Mouse (Mus musculus) small intestine, adult 2 months (tissue): ENCODE measurements around the gene Tarsl2. TPM values are rescaled to one million over a fixed set of nuclear protein-coding genes. Genes with fewer than 3 reads are reported as not detected.

Experiments used
- H3K27ac ChIP-seq: fragments of 200-500 bp; 2 replicates; pipeline ENCODE4 v1.5.1; 2012; ENCODE audit warnings: low read depth, low read length, control low read depth, inconsistent platforms; ENCODE audit not compliant: insufficient read depth
- H3K27me3 ChIP-seq: fragments of 200-500 bp; 2 replicates; pipeline ENCODE4 v1.6.1; 2012; ENCODE audit warnings: mild to moderate bottlenecking, moderate library complexity, low read length, inconsistent platforms; ENCODE audit not compliant: control insufficient read depth, insufficient read depth
- H3K36me3 ChIP-seq: fragments of 200-500 bp; 2 replicates; pipeline ENCODE4 v1.6.1; 2012; ENCODE audit warnings: mild to moderate bottlenecking, low read length, control low read depth, inconsistent platforms; ENCODE audit not compliant: control insufficient read depth, insufficient read depth
- H3K4me1 ChIP-seq: fragments of 200-500 bp; 2 replicates; pipeline ENCODE4 v1.6.1; 2012; ENCODE audit warnings: low read length, inconsistent platforms, mixed read lengths; ENCODE audit not compliant: control insufficient read depth, insufficient read depth, insufficient read length
- H3K4me3 ChIP-seq: fragments of 200-500 bp; 2 replicates; pipeline ENCODE4 v1.5.1; 2012; ENCODE audit warnings: low read depth, mild to moderate bottlenecking, control low read depth, inconsistent platforms, low read length, moderate library complexity
- CTCF ChIP-seq: fragments of 200-500 bp; IDR thresholded peaks from 2 replicates; pipeline ENCODE4 v1.5.1; 2012; ENCODE audit warnings: low read depth, mild to moderate bottlenecking, control low read depth, inconsistent platforms, low read length, moderate library complexity, mixed read lengths; ENCODE audit not compliant: insufficient replicate concordance, insufficient read length; ENCODE audit errors: extremely low read depth
- POLR2A ChIP-seq: fragments of 200-500 bp; IDR thresholded peaks from 2 replicates; pipeline ENCODE4 v1.6.1; 2012; ENCODE audit warnings: low read depth, mild to moderate bottlenecking, control low read depth, inconsistent platforms, low read length, moderate library complexity
- WGBS: fragments of 180-500 bp; shearing (Covaris S2); methylation state at CpG from one replicate; pipeline ENCODE4 v1.1.7; 2018; 5-methylcytosine and 5-hydroxymethylcytosine counted together
- polyA plus RNA-seq: library from polyadenylated mRNA; depleted of rRNA; stranded (reverse); fragments of >200 nt; gene quantifications from 2 replicates; pipeline ENCODE4 v1.2.3, GENCODE M21; 2012

Gene Tarsl2
- polyA plus RNA-seq, 1 experiment: 2.7 TPM

- Histone ChIP-seq H3K4me1 (no peaks in the 10 kb centered on the region; the same call in 1 of the 2 replicates), H3K27ac (no peak overlapping the region), H3K4me3 (no peak overlapping the region), H3K27me3 (no peaks in the 10 kb centered on the region), H3K36me3 (peaks cover 39% of the 10 kb centered on the region)
- TF ChIP-seq POLR2A (no peak), CTCF (no peak)
- 92% methylated on average over 7 of the region's 7 CpGs for WGBS
These were observed 57.4 kb downstream of the Tarsl2 start for GRCm38 (mm10) chr7:65702076-65702475.

GRCm38 (mm10) chr7:65704818-65705242, 60.1 kb downstream of the Tarsl2 start:
- TF ChIP-seq CTCF (peak; percentile 97; the same call in 1 of the 2 replicates), POLR2A (no peak)
- Histone ChIP-seq H3K36me3 (peaks cover 21% of the 10 kb centered on the region), H3K4me1 (no peaks in the 10 kb centered on the region; the same call in 1 of the 2 replicates), H3K27ac (no peak overlapping the region), H3K27me3 (no peaks in the 10 kb centered on the region), H3K4me3 (peak overlapping the region; percentile 6; the same call in 1 of the 2 replicates)
- WGBS: 4% methylated on average over 10 of the region's 10 CpGs

- H3K4me3 ChIP-seq: no peak overlapping the region
- TF ChIP-seq CTCF (no peak), POLR2A (no peak)
- WGBS: 94% methylated on average over 1 of the region's 1 CpGs
- H3K36me3 ChIP-seq: no peaks in the 10 kb centered on the region
- H3K4me1 ChIP-seq: no peaks in the 10 kb centered on the region; the same call in 1 of the 2 replicates
- H3K27ac ChIP-seq: no peak overlapping the region
- H3K27me3 ChIP-seq: no peaks in the 10 kb centered on the region
These were observed 63.8 kb downstream of the Tarsl2 start for GRCm38 (mm10) chr7:65708506-65708905.

GRCm38 (mm10) chr7:65710301-65710700, 65.6 kb downstream of the Tarsl2 start:
- Histone ChIP-seq H3K36me3 (no peaks in the 10 kb centered on the region), H3K27ac (no peak overlapping the region), H3K4me3 (no peak overlapping the region), H3K27me3 (no peaks in the 10 kb centered on the region), H3K4me1 (no peaks in the 10 kb centered on the region; the same call in 1 of the 2 replicates)
- no peak for TF ChIP-seq POLR2A
- TF ChIP-seq CTCF: no peak
- 86% methylated on average over 3 of the region's 3 CpGs for WGBS

GRCm38 (mm10) chr7:65713782-65714181, 69.1 kb downstream of the Tarsl2 start:
- WGBS: 69% methylated on average over 5 of the region's 5 CpGs
- Histone ChIP-seq H3K4me3 (no peak overlapping the region), H3K4me1 (no peaks in the 10 kb centered on the region), H3K27ac (no peak overlapping the region), H3K27me3 (no peaks in the 10 kb centered on the region), H3K36me3 (no peaks in the 10 kb centered on the region)
- no peak for TF ChIP-seq POLR2A
- TF ChIP-seq CTCF: no peak

GRCm38 (mm10) chr7:65714304-65714703, 69.6 kb downstream of the Tarsl2 start:
- Histone ChIP-seq H3K27ac (no peak overlapping the region), H3K4me3 (no peak overlapping the region), H3K4me1 (no peaks in the 10 kb centered on the region), H3K36me3 (no peaks in the 10 kb centered on the region), H3K27me3 (no peaks in the 10 kb centered on the region)
- TF ChIP-seq CTCF (no peak), POLR2A (no peak)
- WGBS: 53% methylated on average over 4 of the region's 4 CpGs

- H3K4me1 ChIP-seq: no peaks in the 10 kb centered on the region
- WGBS: 47% methylated on average over 2 of the region's 2 CpGs
- no peaks in the 10 kb centered on the region for H3K36me3 ChIP-seq
These were observed 89.3 kb downstream of the Tarsl2 start for GRCm38 (mm10) chr7:65734024-65734423.

GRCm38 (mm10) chr7:65735261-65735660, 90.6 kb downstream of the Tarsl2 start:
- WGBS: 87% methylated on average over 3 of the region's 3 CpGs
- no peaks in the 10 kb centered on the region for H3K4me1 ChIP-seq
- H3K27me3 ChIP-seq: no peaks in the 10 kb centered on the region
- no peak for TF ChIP-seq CTCF
- no peak for TF ChIP-seq POLR2A
- no peaks in the 10 kb centered on the region for H3K36me3 ChIP-seq
- H3K27ac ChIP-seq: no peak overlapping the region
- no peak overlapping the region for H3K4me3 ChIP-seq

More at GRCm38 (mm10) chr7:65734024-65734423, 89.3 kb downstream of the Tarsl2 start:
- no peaks in the 10 kb centered on the region for H3K27me3 ChIP-seq
- no peak overlapping the region for H3K4me3 ChIP-seq
- no peak for TF ChIP-seq POLR2A
- TF ChIP-seq CTCF: no peak; the same call in 1 of the 2 replicates
- no peak overlapping the region for H3K27ac ChIP-seq
